Mouse (Mus musculus): Measurements from ENCODE around the gene Agbl1.

DNA sequence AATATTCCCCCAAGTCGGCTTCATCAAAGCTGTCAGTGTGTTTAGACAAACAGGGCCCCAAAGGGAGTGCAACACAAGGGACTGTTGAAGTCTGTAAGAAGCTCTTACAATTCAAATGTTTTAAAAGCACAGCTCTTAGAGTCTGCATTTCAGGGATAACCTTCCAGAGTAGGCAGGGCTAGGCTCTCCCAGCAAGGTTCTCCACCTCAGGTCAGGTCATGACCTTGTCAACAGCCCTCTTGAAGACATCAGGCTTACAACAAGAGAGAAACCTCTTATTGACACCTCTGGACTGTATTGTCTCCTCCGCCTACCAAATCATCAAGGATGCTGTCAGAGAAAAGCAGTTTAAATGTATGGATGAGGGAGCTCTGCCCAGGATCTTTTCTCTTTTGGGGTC, 692.0 kb downstream of the Agbl1 start:
- TF ChIP-seq CTCF (IDR thresholded peaks at IDR 0.05; ENCODE audit: low read depth, low read length) (no peak), POLR2A (IDR thresholded peaks at IDR 0.05; ENCODE audit: borderline replicate concordance, low read depth, low read length) (no peak)
